Mouse (Mus musculus): Measurements from ENCODE around the gene Klhdc8a. TPM values are rescaled to one million over a fixed set of nuclear protein-coding genes. Genes with fewer than 3 reads are reported as not detected.

Klhdc8a gene
- polyA plus RNA-seq, 1 experiment from 2014 or later, result 0.19 TPM

- WGBS, result 76% methylated on average over 1 of the region's 1 CpGs
These were observed 11.7 kb upstream of the Klhdc8a start for GRCm38 (mm10) chr1:132286735-132287134.

GRCm38 (mm10) chr1:132287445-132287844, 11.0 kb upstream of the Klhdc8a start:
- Histone ChIP-seq H3K9me3 (ENCODE audit: control insufficient read depth, low read length) (no peaks in the 10 kb centered on the region), H3K4me1 (replicated peaks; ENCODE audit: control insufficient read depth, insufficient read depth, low read length) (peaks cover 5% of the 10 kb centered on the region), H3K36me3 (ENCODE audit: control insufficient read depth, insufficient read depth, low read length) (no peaks in the 10 kb centered on the region), H3K4me3 (ENCODE audit: low read depth, low read length) (no peak overlapping the region), H3K9ac (ENCODE audit: low read length) (no peak overlapping the region), H3K4me2 (ENCODE audit: low read length) (no peak overlapping the region), H3K27me3 (replicated peaks; ENCODE audit: control insufficient read depth, insufficient read depth, low read length) (no peaks in the 10 kb centered on the region), H3K27ac (ENCODE audit: low read depth) (no peak overlapping the region)
- ATAC-seq (replicated peaks; ENCODE audit: low FRiP score, low TSS enrichment, low read depth), result no peak
- DNase-seq (ENCODE audit: low spot score), result no peak
- WGBS, result 79% methylated on average over 2 of the region's 2 CpGs

More at GRCm38 (mm10) chr1:132286735-132287134, 11.7 kb upstream of the Klhdc8a start:
- H3K9me3 ChIP-seq (ENCODE audit: control insufficient read depth, low read length), result no peaks in the 10 kb centered on the region
- H3K27me3 ChIP-seq (replicated peaks; ENCODE audit: control insufficient read depth, insufficient read depth, low read length), result no peaks in the 10 kb centered on the region
- no peak overlapping the region for H3K27ac ChIP-seq (ENCODE audit: low read depth)
- H3K36me3 ChIP-seq (ENCODE audit: control insufficient read depth, insufficient read depth, low read length), result no peaks in the 10 kb centered on the region
- H3K9ac ChIP-seq (ENCODE audit: low read length), result no peak overlapping the region
- no peak overlapping the region for H3K4me2 ChIP-seq (ENCODE audit: low read length)
- DNase-seq (ENCODE audit: low spot score), result no peak
- H3K4me1 ChIP-seq (replicated peaks; ENCODE audit: control insufficient read depth, insufficient read depth, low read length), result no peaks in the 10 kb centered on the region
- no peak overlapping the region for H3K4me3 ChIP-seq (ENCODE audit: low read depth, low read length)
- no peak for ATAC-seq (replicated peaks; ENCODE audit: low FRiP score, low TSS enrichment, low read depth)

- Histone ChIP-seq H3K27me3 (replicated peaks; ENCODE audit: control insufficient read depth, insufficient read depth, low read length) (no peaks in the 10 kb centered on the region), H3K36me3 (ENCODE audit: control insufficient read depth, insufficient read depth, low read length) (no peaks in the 10 kb centered on the region), H3K9me3 (ENCODE audit: control insufficient read depth, low read length) (no peaks in the 10 kb centered on the region), H3K4me3 (ENCODE audit: low read depth, low read length) (no peak overlapping the region), H3K4me2 (ENCODE audit: low read length) (no peak overlapping the region), H3K4me1 (replicated peaks; ENCODE audit: control insufficient read depth, insufficient read depth, low read length) (peaks cover 10% of the 10 kb centered on the region), H3K27ac (ENCODE audit: low read depth) (no peak overlapping the region), H3K9ac (ENCODE audit: low read length) (no peak overlapping the region)
- WGBS, result 25% methylated on average over 11 of the region's 11 CpGs
- no peak for DNase-seq (ENCODE audit: low spot score)
- ATAC-seq (replicated peaks; ENCODE audit: low FRiP score, low TSS enrichment, low read depth), result no peak
These were observed 10.4 kb upstream of the Klhdc8a start for GRCm38 (mm10) chr1:132287991-132288451.

- Histone ChIP-seq H3K4me3 (ENCODE audit: low read depth, low read length) (no peak overlapping the region), H3K36me3 (ENCODE audit: control insufficient read depth, insufficient read depth, low read length) (no peaks in the 10 kb centered on the region), H3K9me3 (ENCODE audit: control insufficient read depth, low read length) (no peaks in the 10 kb centered on the region), H3K4me1 (replicated peaks; ENCODE audit: control insufficient read depth, insufficient read depth, low read length) (peaks cover 10% of the 10 kb centered on the region), H3K27me3 (replicated peaks; ENCODE audit: control insufficient read depth, insufficient read depth, low read length) (no peaks in the 10 kb centered on the region), H3K4me2 (ENCODE audit: low read length) (no peak overlapping the region), H3K27ac (ENCODE audit: low read depth) (no peak overlapping the region), H3K9ac (ENCODE audit: low read length) (no peak overlapping the region)
- no peak for DNase-seq (ENCODE audit: low spot score)
- WGBS, result 78% methylated on average over 6 of the region's 6 CpGs
- no peak for ATAC-seq (replicated peaks; ENCODE audit: low FRiP score, low TSS enrichment, low read depth)
These were observed 8.5 kb upstream of the Klhdc8a start for GRCm38 (mm10) chr1:132289965-132290364.

GRCm38 (mm10) chr1:132290921-132291675, 7.3 kb upstream of the Klhdc8a start:
- Histone ChIP-seq H3K4me2 (ENCODE audit: low read length) (no peak overlapping the region), H3K4me3 (ENCODE audit: low read depth, low read length) (no peak overlapping the region), H3K4me1 (replicated peaks; ENCODE audit: control insufficient read depth, insufficient read depth, low read length) (peaks cover 10% of the 10 kb centered on the region), H3K27ac (ENCODE audit: low read depth) (no peak overlapping the region), H3K36me3 (ENCODE audit: control insufficient read depth, insufficient read depth, low read length) (no peaks in the 10 kb centered on the region), H3K9me3 (ENCODE audit: control insufficient read depth, low read length) (no peaks in the 10 kb centered on the region), H3K9ac (ENCODE audit: low read length) (no peak overlapping the region), H3K27me3 (replicated peaks; ENCODE audit: control insufficient read depth, insufficient read depth, low read length) (peaks cover 1% of the 10 kb centered on the region; the same call in 1 of the 2 replicates)
- no peak for ATAC-seq (replicated peaks; ENCODE audit: low FRiP score, low TSS enrichment, low read depth)
- no peak for DNase-seq (ENCODE audit: low spot score)
- WGBS, result 57% methylated on average over 11 of the region's 11 CpGs

GRCm38 (mm10) chr1:132291706-132292105, 6.7 kb upstream of the Klhdc8a start:
- no peak for DNase-seq (ENCODE audit: low spot score)
- 46% methylated on average over 4 of the region's 4 CpGs for WGBS
- H3K4me1 ChIP-seq (replicated peaks; ENCODE audit: control insufficient read depth, insufficient read depth, low read length), result peaks cover 10% of the 10 kb centered on the region
- no peak overlapping the region for H3K27ac ChIP-seq (ENCODE audit: low read depth)
- peaks cover 7% of the 10 kb centered on the region; the same call in 1 of the 2 replicates for H3K27me3 ChIP-seq (replicated peaks; ENCODE audit: control insufficient read depth, insufficient read depth, low read length)
- ATAC-seq (replicated peaks; ENCODE audit: low FRiP score, low TSS enrichment, low read depth), result no peak
- H3K4me3 ChIP-seq (ENCODE audit: low read depth, low read length), result no peak overlapping the region
- no peaks in the 10 kb centered on the region for H3K36me3 ChIP-seq (ENCODE audit: control insufficient read depth, insufficient read depth, low read length)
- H3K9ac ChIP-seq (ENCODE audit: low read length), result no peak overlapping the region
- H3K4me2 ChIP-seq (ENCODE audit: low read length), result no peak overlapping the region
- H3K9me3 ChIP-seq (ENCODE audit: control insufficient read depth, low read length), result no peaks in the 10 kb centered on the region

GRCm38 (mm10) chr1:132292318-132293129, 5.9 kb upstream of the Klhdc8a start:
- ATAC-seq (replicated peaks; ENCODE audit: low FRiP score, low TSS enrichment, low read depth), result no peak
- H3K9me3 ChIP-seq (ENCODE audit: control insufficient read depth, low read length), result no peaks in the 10 kb centered on the region
- H3K27me3 ChIP-seq (replicated peaks; ENCODE audit: control insufficient read depth, insufficient read depth, low read length), result peaks cover 13% of the 10 kb centered on the region

GRCm38 (mm10) chr1:132295506-132295905, 2.9 kb upstream of the Klhdc8a start:
- Histone ChIP-seq H3K4me3 (ENCODE audit: low read depth, low read length) (no peak overlapping the region), H3K27me3 (replicated peaks; ENCODE audit: control insufficient read depth, insufficient read depth, low read length) (peaks cover 39% of the 10 kb centered on the region), H3K9ac (ENCODE audit: low read length) (no peak overlapping the region), H3K4me1 (replicated peaks; ENCODE audit: control insufficient read depth, insufficient read depth, low read length) (peaks cover 17% of the 10 kb centered on the region), H3K9me3 (ENCODE audit: control insufficient read depth, low read length) (no peaks in the 10 kb centered on the region), H3K36me3 (ENCODE audit: control insufficient read depth, insufficient read depth, low read length) (no peaks in the 10 kb centered on the region), H3K4me2 (ENCODE audit: low read length) (no peak overlapping the region), H3K27ac (ENCODE audit: low read depth) (no peak overlapping the region)
- DNase-seq (ENCODE audit: low spot score) (no peak), ATAC-seq (replicated peaks; ENCODE audit: low FRiP score, low TSS enrichment, low read depth) (no peak)
- WGBS, result 73% methylated on average over 7 of the region's 7 CpGs

More at GRCm38 (mm10) chr1:132292318-132293129, 5.9 kb upstream of the Klhdc8a start:
- Histone ChIP-seq H3K9ac (ENCODE audit: low read length) (no peak overlapping the region), H3K27ac (ENCODE audit: low read depth) (peak overlapping the region; percentile 5; the same call in 1 of the 2 replicates), H3K4me2 (ENCODE audit: low read length) (no peak overlapping the region), H3K4me1 (replicated peaks; ENCODE audit: control insufficient read depth, insufficient read depth, low read length) (peaks cover 10% of the 10 kb centered on the region), H3K4me3 (ENCODE audit: low read depth, low read length) (no peak overlapping the region), H3K36me3 (ENCODE audit: control insufficient read depth, insufficient read depth, low read length) (no peaks in the 10 kb centered on the region)
- no peak for DNase-seq (ENCODE audit: low spot score)
- 34% methylated on average over 21 of the region's 21 CpGs for WGBS
